Mouse (Mus musculus) heart, embryonic 13.5 days (tissue): ENCODE results near the gene Tenm4. TPM values are rescaled to one million over a fixed set of nuclear protein-coding genes. Genes with fewer than 3 reads are reported as not detected.

ENCODE experiments used
- ATAC-seq: fragments of 200-750 bp; cut with Nextera tagmentation; 2 replicates; pipeline ENCODE4 v1.8.0; 2017; ENCODE audit warnings: moderate TSS enrichment; ENCODE audit not compliant: insufficient number of reproducible peaks, low FRiP score, low TSS enrichment; ENCODE audit errors: extremely low read depth
- H3K27ac ChIP-seq: fragments of 300-500 bp; sonication (generic); replicated peaks from 2 replicates; pipeline ENCODE4 v1.5.1; 2015; ENCODE audit warnings: moderate library complexity, mild to moderate bottlenecking, inconsistent platforms
- H3K27me3 ChIP-seq: fragments of 300-500 bp; sonication (generic); replicated peaks from 2 replicates; pipeline ENCODE4 v1.6.1; 2015; ENCODE audit warnings: mild to moderate bottlenecking, inconsistent platforms
- H3K36me3 ChIP-seq: fragments of 300-500 bp; sonication (generic); 2 replicates; pipeline ENCODE4 v1.6.1; 2015; ENCODE audit warnings: mild to moderate bottlenecking, inconsistent platforms
- H3K4me1 ChIP-seq: fragments of 300-500 bp; sonication (generic); 2 replicates; pipeline ENCODE4 v1.6.1; 2015; ENCODE audit warnings: inconsistent platforms
- H3K4me2 ChIP-seq: fragments of 300-500 bp; sonication (generic); 2 replicates; pipeline ENCODE4 v1.6.1; 2015; ENCODE audit warnings: inconsistent platforms, mild to moderate bottlenecking, moderate library complexity
- H3K4me3 ChIP-seq: fragments of 300-500 bp; sonication (generic); 2 replicates; pipeline ENCODE4 v1.5.1; 2015; ENCODE audit warnings: moderate library complexity, mild to moderate bottlenecking, inconsistent platforms
- H3K9ac ChIP-seq: fragments of 300-500 bp; sonication (generic); 2 replicates; pipeline ENCODE4 v1.6.1; 2015; ENCODE audit warnings: inconsistent platforms, mild to moderate bottlenecking, moderate library complexity
- H3K9me3 ChIP-seq: fragments of 300-500 bp; sonication (generic); 2 replicates; pipeline ENCODE4 v1.6.1; 2016; ENCODE audit warnings: inconsistent platforms
- WGBS: fragments of 180-500 bp; shearing (Covaris S2); methylation state at CpG from one replicate; pipeline ENCODE4 v1.1.7; 2015; ENCODE audit warnings: mixed read lengths; 5-methylcytosine and 5-hydroxymethylcytosine counted together
- polyA plus RNA-seq: library from polyadenylated mRNA; unstranded; fragments of >200 nt; fragmentation: Nextera tagmentation; extraction: Ambion mirVana; gene quantifications from 2 replicates; pipeline ENCODE4 v1.2.1, GENCODE M21; 2015

Tenm4 gene
- polyA plus RNA-seq, 1 experiment from 2014 or later, result 10.5 TPM

GRCm38 (mm10) chr7:96262182-96262581 is 91.1 kb downstream of the Tenm4 start:
- no peaks in the 10 kb centered on the region for H3K9me3 ChIP-seq
- ATAC-seq, result no peak
- H3K27me3 ChIP-seq, result no peaks in the 10 kb centered on the region
- H3K9ac ChIP-seq, result no peak overlapping the region
- H3K4me1 ChIP-seq, result peaks cover 6% of the 10 kb centered on the region
- no peak overlapping the region for H3K4me3 ChIP-seq
- no peaks in the 10 kb centered on the region for H3K36me3 ChIP-seq
- H3K27ac ChIP-seq, result no peak overlapping the region
- no peak overlapping the region for H3K4me2 ChIP-seq

- Histone ChIP-seq H3K9ac (no peak overlapping the region), H3K4me1 (peaks cover 9% of the 10 kb centered on the region), H3K27me3 (no peaks in the 10 kb centered on the region), H3K36me3 (no peaks in the 10 kb centered on the region), H3K4me3 (no peak overlapping the region), H3K9me3 (no peaks in the 10 kb centered on the region), H3K27ac (no peak overlapping the region), H3K4me2 (no peak overlapping the region)
- WGBS, result 66% methylated on average over 1 of the region's 1 CpGs
- no peak for ATAC-seq
These were observed 94.9 kb downstream of the Tenm4 start for GRCm38 (mm10) chr7:96265941-96266340.

- Histone ChIP-seq H3K9ac (no peak overlapping the region), H3K4me3 (no peak overlapping the region), H3K27me3 (no peaks in the 10 kb centered on the region), H3K9me3 (no peaks in the 10 kb centered on the region), H3K27ac (no peak overlapping the region), H3K36me3 (no peaks in the 10 kb centered on the region), H3K4me2 (no peak overlapping the region), H3K4me1 (peaks cover 9% of the 10 kb centered on the region)
- WGBS, result 23% methylated on average over 6 of the region's 6 CpGs
- no peak for ATAC-seq
These were observed 96.2 kb downstream of the Tenm4 start for GRCm38 (mm10) chr7:96267266-96267665.

- Histone ChIP-seq H3K27ac (no peak overlapping the region), H3K27me3 (no peaks in the 10 kb centered on the region), H3K9ac (no peak overlapping the region), H3K4me3 (no peak overlapping the region), H3K36me3 (no peaks in the 10 kb centered on the region), H3K9me3 (peaks cover 6% of the 10 kb centered on the region; the same call in 1 of the 2 replicates), H3K4me1 (peaks cover 9% of the 10 kb centered on the region), H3K4me2 (no peak overlapping the region)
- WGBS, result 84% methylated on average over 4 of the region's 4 CpGs
- ATAC-seq, result no peak
These were observed 99.6 kb downstream of the Tenm4 start for GRCm38 (mm10) chr7:96270684-96271083.

- Histone ChIP-seq H3K36me3 (no peaks in the 10 kb centered on the region), H3K9me3 (peaks cover 6% of the 10 kb centered on the region; the same call in 1 of the 2 replicates), H3K4me1 (peaks cover 3% of the 10 kb centered on the region; the same call in 1 of the 2 replicates), H3K27me3 (no peaks in the 10 kb centered on the region), H3K27ac (no peak overlapping the region), H3K4me3 (no peak overlapping the region), H3K4me2 (no peak overlapping the region), H3K9ac (no peak overlapping the region)
- no peak for ATAC-seq
- 67% methylated on average over 3 of the region's 3 CpGs for WGBS
These were observed 101.0 kb downstream of the Tenm4 start for GRCm38 (mm10) chr7:96272068-96272467.

- Histone ChIP-seq H3K4me1 (no peaks in the 10 kb centered on the region), H3K27ac (no peak overlapping the region), H3K9me3 (peaks cover 6% of the 10 kb centered on the region; the same call in 1 of the 2 replicates), H3K4me2 (no peak overlapping the region), H3K4me3 (no peak overlapping the region), H3K27me3 (no peaks in the 10 kb centered on the region), H3K9ac (no peak overlapping the region), H3K36me3 (no peaks in the 10 kb centered on the region)
- no peak for ATAC-seq
- 86% methylated on average over 2 of the region's 2 CpGs for WGBS
These were observed 103.4 kb downstream of the Tenm4 start for GRCm38 (mm10) chr7:96274486-96274885.

- Histone ChIP-seq H3K4me1 (no peaks in the 10 kb centered on the region), H3K36me3 (no peaks in the 10 kb centered on the region), H3K4me2 (no peak overlapping the region), H3K9ac (no peak overlapping the region), H3K9me3 (peaks cover 6% of the 10 kb centered on the region; the same call in 1 of the 2 replicates), H3K27ac (no peak overlapping the region), H3K27me3 (no peaks in the 10 kb centered on the region), H3K4me3 (no peak overlapping the region)
- whole genome bisulfite sequencing, result 76% methylated on average over 10 of the region's 10 CpGs
- no peak for ATAC-seq
These were observed 106.5 kb downstream of the Tenm4 start for GRCm38 (mm10) chr7:96277550-96277949.

- Histone ChIP-seq H3K4me1 (no peaks in the 10 kb centered on the region), H3K36me3 (no peaks in the 10 kb centered on the region), H3K9me3 (peaks cover 6% of the 10 kb centered on the region; the same call in 1 of the 2 replicates), H3K4me3 (no peak overlapping the region), H3K27me3 (no peaks in the 10 kb centered on the region), H3K9ac (no peak overlapping the region), H3K4me2 (no peak overlapping the region), H3K27ac (no peak overlapping the region)
- no peak for ATAC-seq
- whole genome bisulfite sequencing, result 83% methylated on average over 11 of the region's 11 CpGs
These were observed 107.3 kb downstream of the Tenm4 start for GRCm38 (mm10) chr7:96278378-96278777.

- Histone ChIP-seq H3K4me1 (no peaks in the 10 kb centered on the region), H3K9me3 (no peaks in the 10 kb centered on the region), H3K9ac (no peak overlapping the region), H3K27ac (no peak overlapping the region), H3K36me3 (no peaks in the 10 kb centered on the region), H3K4me2 (no peak overlapping the region), H3K27me3 (no peaks in the 10 kb centered on the region), H3K4me3 (no peak overlapping the region)
- ATAC-seq, result no peak
- WGBS, result 68% methylated on average over 4 of the region's 4 CpGs
These were observed 109.7 kb downstream of the Tenm4 start for GRCm38 (mm10) chr7:96280795-96281194.

- H3K4me3 ChIP-seq, result no peak overlapping the region
- no peaks in the 10 kb centered on the region for H3K9me3 ChIP-seq
- 85% methylated on average over 2 of the region's 2 CpGs for WGBS
- H3K27me3 ChIP-seq, result no peaks in the 10 kb centered on the region
- H3K9ac ChIP-seq, result no peak overlapping the region
- no peaks in the 10 kb centered on the region for H3K36me3 ChIP-seq
- no peaks in the 10 kb centered on the region for H3K4me1 ChIP-seq
- no peak overlapping the region for H3K4me2 ChIP-seq
- no peak overlapping the region for H3K27ac ChIP-seq
- no peak for ATAC-seq
These were observed 119.5 kb downstream of the Tenm4 start for GRCm38 (mm10) chr7:96290576-96290975.

- no peak for ATAC-seq
- no peak overlapping the region for H3K4me3 ChIP-seq
- WGBS, result 86% methylated on average over 5 of the region's 5 CpGs
These were observed 124.9 kb downstream of the Tenm4 start for GRCm38 (mm10) chr7:96295959-96296358.

GRCm38 (mm10) chr7:96300826-96301397 is 129.9 kb downstream of the Tenm4 start:
- WGBS, result 68% methylated on average over 8 of the region's 8 CpGs
- no peak overlapping the region for H3K9ac ChIP-seq
- H3K4me2 ChIP-seq, result no peak overlapping the region
- no peaks in the 10 kb centered on the region for H3K36me3 ChIP-seq
- H3K9me3 ChIP-seq, result no peaks in the 10 kb centered on the region
- no peak overlapping the region for H3K27ac ChIP-seq
- H3K27me3 ChIP-seq, result no peaks in the 10 kb centered on the region
- no peak for ATAC-seq
- peaks cover 36% of the 10 kb centered on the region for H3K4me1 ChIP-seq
- no peak overlapping the region for H3K4me3 ChIP-seq

More at GRCm38 (mm10) chr7:96295959-96296358, 124.9 kb downstream of the Tenm4 start:
- Histone ChIP-seq H3K27me3 (no peaks in the 10 kb centered on the region), H3K4me2 (no peak overlapping the region), H3K36me3 (no peaks in the 10 kb centered on the region), H3K4me1 (0 out of 2 replicates have a peak, but pooled peaks cover 2% of the 10 kb centered on the region), H3K27ac (no peak overlapping the region), H3K9ac (no peak overlapping the region), H3K9me3 (no peaks in the 10 kb centered on the region)
